Mouse (Mus musculus) kidney, adult 11 months (tissue): ENCODE measurements around the gene Hgd.

Experiments
- DNase-seq: peaks from one replicate; pipeline ENCODE4 v3.0.0; 2022

The Hgd gene

GRCm38 (mm10) chr16:37676024-37676676, 96.2 kb downstream of the Hgd start:
- DNase-seq, result peak; percentile 73

- no peak for DNase-seq
Measured at GRCm38 (mm10) chr16:37676677-37677072, 96.7 kb downstream of the Hgd start.

GRCm38 (mm10) chr16:37677586-37677985, 97.6 kb downstream of the Hgd start:
- no peak for DNase-seq

- DNase-seq, result no peak
Measured at GRCm38 (mm10) chr16:37680216-37680615, 100.3 kb downstream of the Hgd start.

GRCm38 (mm10) chr16:37680831-37681230, 100.9 kb downstream of the Hgd start:
- no peak for DNase-seq
